Mouse (Mus musculus): Measurements from ENCODE around the gene Stag2.

DNA sequence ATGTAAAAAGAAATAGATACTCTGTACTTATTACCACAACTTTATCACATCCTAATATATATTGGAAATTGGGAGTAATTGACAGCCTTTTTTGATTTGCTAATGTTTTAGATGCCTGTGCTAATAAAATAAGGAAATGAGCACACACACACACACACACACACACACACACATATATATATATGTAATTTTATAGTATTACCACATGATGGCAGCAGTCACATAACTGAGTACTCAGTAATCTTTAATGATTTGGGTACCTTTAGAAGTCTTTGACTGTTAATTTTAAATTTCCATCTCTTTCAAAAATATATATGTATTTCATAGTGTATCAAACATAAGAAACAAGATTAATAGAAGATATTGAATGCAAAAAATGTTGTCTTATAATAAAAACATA, 123.6 kb downstream of the Stag2 start:
- TF ChIP-seq POLR2A (IDR thresholded peaks at IDR 0.05; ENCODE audit: borderline replicate concordance, low read depth, low read length) (no peak), CTCF (IDR thresholded peaks at IDR 0.05; ENCODE audit: low read depth, low read length) (no peak)
